Mouse (Mus musculus) C2C12 (cell line): ENCODE measurements around the gene Gm4450.

Experiments
- CTCF ChIP-seq: IDR thresholded peaks from one replicate; pipeline ENCODE4 v1.5.1; 2011; ENCODE audit not compliant: control insufficient read depth, insufficient read depth, insufficient read length
- MAX ChIP-seq: IDR thresholded peaks from one replicate; pipeline ENCODE4 v1.6.1; 2011; ENCODE audit warnings: mild to moderate bottlenecking, control low read depth
- MYOD1 ChIP-seq: IDR thresholded peaks from one replicate; pipeline ENCODE4 v1.6.1; 2011; ENCODE audit warnings: low read depth; ENCODE audit not compliant: control insufficient read depth, insufficient read length
- USF1 ChIP-seq: IDR thresholded peaks from one replicate; pipeline ENCODE4 v1.6.1; 2011; ENCODE audit warnings: low read depth, mild to moderate bottlenecking, control low read depth, moderate library complexity

DNA sequence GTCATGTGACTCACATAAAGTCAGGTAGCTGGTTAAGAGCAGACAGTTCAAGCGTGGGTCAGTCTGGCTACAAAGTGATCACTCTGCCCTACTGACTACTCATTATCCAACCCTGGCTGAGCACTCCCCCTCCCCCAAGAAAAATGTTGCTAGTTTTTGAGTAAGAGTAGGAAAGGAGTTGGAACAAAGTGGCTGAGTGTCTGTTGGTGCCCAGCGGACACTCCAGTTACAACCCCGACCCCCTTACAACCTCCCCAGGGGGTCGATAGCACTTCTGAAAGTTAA is 37.2 kb downstream of the Gm4450 start:
- TF ChIP-seq CTCF (no peak), MYOD1 (no peak), USF1 (no peak), MAX (no peak)
